Mouse (Mus musculus) forebrain, embryonic 10.5 days (tissue): ENCODE measurements around the gene Prss34. TPM values are rescaled to one million over a fixed set of nuclear protein-coding genes. Genes with fewer than 3 reads are reported as not detected.

ENCODE experiments used
- DNase-seq: peaks from one replicate; pipeline ENCODE4 v3.0.0-alpha.2; 2017; ENCODE audit warnings: low spot score; ENCODE audit errors: extremely low spot score
- H3K27ac ChIP-seq: fragments of 300-500 bp; sonication (generic); 2 replicates; pipeline ENCODE4 v1.5.1; 2016; ENCODE audit warnings: mild to moderate bottlenecking
- H3K27me3 ChIP-seq: fragments of 300-500 bp; sonication (generic); 2 replicates; pipeline ENCODE4 v1.6.1; 2016; ENCODE audit warnings: mild to moderate bottlenecking; ENCODE audit not compliant: poor library complexity, severe bottlenecking
- H3K36me3 ChIP-seq: fragments of 300-500 bp; sonication (generic); replicated peaks from 2 replicates; pipeline ENCODE4 v1.6.1; 2016; ENCODE audit warnings: mild to moderate bottlenecking, moderate library complexity
- H3K4me1 ChIP-seq: fragments of 300-500 bp; sonication (generic); 2 replicates; pipeline ENCODE4 v1.6.1; 2016
- H3K4me3 ChIP-seq: fragments of 300-500 bp; sonication (generic); 2 replicates; pipeline ENCODE4 v1.5.1; 2016; ENCODE audit warnings: mild to moderate bottlenecking, moderate library complexity
- H3K9me3 ChIP-seq: fragments of 300-500 bp; sonication (generic); 2 replicates; pipeline ENCODE4 v1.6.1; 2016; ENCODE audit warnings: mild to moderate bottlenecking, moderate library complexity
- WGBS: fragments of 180-500 bp; shearing (Covaris S2); methylation state at CpG from one replicate; pipeline ENCODE4 v1.1.7; 2016; 5-methylcytosine and 5-hydroxymethylcytosine counted together
- polyA plus RNA-seq: library from polyadenylated mRNA; unstranded; fragments of >200 nt; fragmentation: Nextera tagmentation; extraction: Ambion mirVana; gene quantifications from 2 replicates; pipeline ENCODE4 v1.2.1, GENCODE M21; 2016

Prss34 gene
- not detected in 2 replicates for polyA plus RNA-seq

GRCm38 (mm10) chr17:25298094-25298493 is at the start of gene Prss34:
TSS of gene Prss34 (plus strand) at chr17:25298394.
- no peaks in the 10 kb centered on the region for H3K4me1 ChIP-seq
- no peak within 1 kb of the TSS for H3K4me3 ChIP-seq
- WGBS = 94% methylated on average over 5 of the region's 5 CpGs
- no peak for DNase-seq
- H3K27me3 ChIP-seq = no peaks in the 10 kb centered on the region
- H3K9me3 ChIP-seq = no peaks in the 10 kb centered on the region
- no peaks in the 10 kb centered on the region for H3K36me3 ChIP-seq
- H3K27ac ChIP-seq = no peak within 1 kb of the TSS

GRCm38 (mm10) chr17:25250181-25250835 is 47.9 kb upstream of the Prss34 start:
- WGBS = 85% methylated on average over 8 of the region's 8 CpGs
- Histone ChIP-seq H3K36me3 (peaks cover 9% of the 10 kb centered on the region), H3K9me3 (no peaks in the 10 kb centered on the region), H3K27ac (0 out of 2 replicates have a peak overlapping the region, but pooled peaks have one; percentile 3), H3K4me1 (peaks cover 33% of the 10 kb centered on the region), H3K27me3 (peaks cover 38% of the 10 kb centered on the region), H3K4me3 (no peak overlapping the region)
- DNase-seq = no peak

GRCm38 (mm10) chr17:25252643-25253042 is 45.6 kb upstream of the Prss34 start:
- peaks cover 52% of the 10 kb centered on the region for H3K4me1 ChIP-seq
- H3K4me3 ChIP-seq = no peak overlapping the region
- H3K9me3 ChIP-seq = no peaks in the 10 kb centered on the region
- WGBS = 42% methylated on average over 3 of the region's 3 CpGs
- no peak for DNase-seq
- H3K27ac ChIP-seq = no peak overlapping the region
- H3K36me3 ChIP-seq = no peaks in the 10 kb centered on the region
- peaks cover 57% of the 10 kb centered on the region for H3K27me3 ChIP-seq

GRCm38 (mm10) chr17:25253760-25254159 is 44.4 kb upstream of the Prss34 start:
- peak overlapping the region; percentile 12; the same call in 1 of the 2 replicates for H3K4me3 ChIP-seq
- peaks cover 61% of the 10 kb centered on the region for H3K4me1 ChIP-seq
- H3K27me3 ChIP-seq = peaks cover 57% of the 10 kb centered on the region
- no peak overlapping the region for H3K27ac ChIP-seq
- H3K9me3 ChIP-seq = no peaks in the 10 kb centered on the region
- peaks cover 9% of the 10 kb centered on the region for H3K36me3 ChIP-seq
- DNase-seq = no peak
- 30% methylated on average over 10 of the region's 10 CpGs for WGBS

- DNase-seq = no peak
- Histone ChIP-seq H3K36me3 (peaks cover 23% of the 10 kb centered on the region), H3K27ac (no peak overlapping the region), H3K9me3 (no peaks in the 10 kb centered on the region), H3K4me1 (peaks cover 63% of the 10 kb centered on the region), H3K27me3 (peaks cover 57% of the 10 kb centered on the region), H3K4me3 (no peak overlapping the region)
- WGBS = 70% methylated on average over 2 of the region's 2 CpGs
Observed at GRCm38 (mm10) chr17:25255110-25255509, 43.1 kb upstream of the Prss34 start.

GRCm38 (mm10) chr17:25256140-25256754 is 41.9 kb upstream of the Prss34 start, which contains the start of gene Baiap3:
TSS of gene Baiap3 (minus strand) at chr17:25256364.
- peak within 1 kb of the TSS; percentile 45 for H3K4me3 ChIP-seq
- H3K27ac ChIP-seq = peak within 1 kb of the TSS; percentile 57; the same call in 1 of the 2 replicates
- peaks cover 29% of the 10 kb centered on the region for H3K36me3 ChIP-seq
- WGBS = 5% methylated on average over 35 of the region's 35 CpGs
- no peak for DNase-seq
- no peaks in the 10 kb centered on the region for H3K9me3 ChIP-seq
- H3K4me1 ChIP-seq = peaks cover 63% of the 10 kb centered on the region
- peaks cover 57% of the 10 kb centered on the region for H3K27me3 ChIP-seq

GRCm38 (mm10) chr17:25257804-25258261 is 40.4 kb upstream of the Prss34 start:
- Histone ChIP-seq H3K9me3 (no peaks in the 10 kb centered on the region), H3K27me3 (peaks cover 44% of the 10 kb centered on the region), H3K27ac (no peak overlapping the region), H3K36me3 (peaks cover 36% of the 10 kb centered on the region), H3K4me3 (no peak overlapping the region), H3K4me1 (peaks cover 53% of the 10 kb centered on the region)
- 63% methylated on average over 6 of the region's 6 CpGs for WGBS
- no peak for DNase-seq

GRCm38 (mm10) chr17:25264453-25264852 is 33.7 kb upstream of the Prss34 start:
- no peaks in the 10 kb centered on the region for H3K27me3 ChIP-seq
- peaks cover 86% of the 10 kb centered on the region for H3K36me3 ChIP-seq
- H3K4me3 ChIP-seq = no peak overlapping the region
- H3K4me1 ChIP-seq = peaks cover 4% of the 10 kb centered on the region
- no peak for DNase-seq
- no peak overlapping the region for H3K27ac ChIP-seq
- 77% methylated on average over 3 of the region's 3 CpGs for WGBS
- H3K9me3 ChIP-seq = no peaks in the 10 kb centered on the region

- Histone ChIP-seq H3K9me3 (no peaks in the 10 kb centered on the region), H3K4me1 (peaks cover 40% of the 10 kb centered on the region), H3K27ac (no peak overlapping the region), H3K36me3 (peaks cover 61% of the 10 kb centered on the region), H3K27me3 (no peaks in the 10 kb centered on the region), H3K4me3 (peak overlapping the region; percentile 71)
- DNase-seq = no peak
- 94% methylated on average over 2 of the region's 2 CpGs for WGBS
Observed at GRCm38 (mm10) chr17:25270795-25271335, 27.3 kb upstream of the Prss34 start.

- peaks cover 40% of the 10 kb centered on the region for H3K4me1 ChIP-seq
- peak overlapping the region; percentile 100 for H3K27ac ChIP-seq
- WGBS = 2% methylated on average over 10 of the region's 10 CpGs
- H3K27me3 ChIP-seq = no peaks in the 10 kb centered on the region
- H3K9me3 ChIP-seq = no peaks in the 10 kb centered on the region
- peaks cover 46% of the 10 kb centered on the region for H3K36me3 ChIP-seq
- DNase-seq = no peak
- peak overlapping the region; percentile 71 for H3K4me3 ChIP-seq
Observed at GRCm38 (mm10) chr17:25272326-25272725, 25.9 kb upstream of the Prss34 start.

- no peaks in the 10 kb centered on the region for H3K9me3 ChIP-seq
- peak; percentile 91 for DNase-seq
- peaks cover 38% of the 10 kb centered on the region for H3K36me3 ChIP-seq
- peak overlapping the region; percentile 100 for H3K27ac ChIP-seq
- peaks cover 40% of the 10 kb centered on the region for H3K4me1 ChIP-seq
- peak overlapping the region; percentile 71 for H3K4me3 ChIP-seq
- under 1% methylated on average over 90 of the region's 92 CpGs for whole genome bisulfite sequencing
- H3K27me3 ChIP-seq = no peaks in the 10 kb centered on the region
Observed at GRCm38 (mm10) chr17:25272951-25273705, 25.1 kb upstream of the Prss34 start.

- peak; percentile 94 for DNase-seq
- Histone ChIP-seq H3K27me3 (no peaks in the 10 kb centered on the region), H3K4me1 (peaks cover 40% of the 10 kb centered on the region), H3K9me3 (no peaks in the 10 kb centered on the region), H3K36me3 (peaks cover 30% of the 10 kb centered on the region), H3K4me3 (peak overlapping the region; percentile 71), H3K27ac (peak overlapping the region; percentile 100)
- WGBS = under 1% methylated on average over 45 of the region's 45 CpGs
Observed at GRCm38 (mm10) chr17:25273706-25274501, 24.3 kb upstream of the Prss34 start.
